Mouse (Mus musculus): ENCODE data around the gene Dynll1. TPM values are rescaled to one million over a fixed set of nuclear protein-coding genes. Genes with fewer than 3 reads are reported as not detected.

Gene Dynll1
- 1,196 and 1,415 TPM in 2 replicates for polyA plus RNA-seq (2015; fragmentation: Nextera tagmentation; extraction: Ambion mirVana)

- H3K27ac ChIP-seq (replicated peaks), result peak within 1 kb of the TSS; percentile 92
- peak within 1 kb of the TSS; percentile 86 for H3K4me2 ChIP-seq
- peak within 1 kb of the TSS; percentile 90 for H3K9ac ChIP-seq
- H3K9me3 ChIP-seq, result no peaks in the 10 kb centered on the region
- H3K4me1 ChIP-seq, result peaks cover 39% of the 10 kb centered on the region
- ATAC-seq (ENCODE audit: extremely low read depth, insufficient number of reproducible peaks, low FRiP score, low TSS enrichment), result peak; percentile 96
- no peaks in the 10 kb centered on the region for H3K27me3 ChIP-seq (replicated peaks)
- H3K4me3 ChIP-seq, result peak within 1 kb of the TSS; percentile 73
- WGBS, result under 1% methylated on average over 64 of the region's 66 CpGs
- peaks cover 35% of the 10 kb centered on the region for H3K36me3 ChIP-seq
Measured at GRCm38 (mm10) chr5:115300792-115301614, at the start of gene Dynll1. Gene Dynll1 (minus strand): TSS chr5:115300999.

GRCm38 (mm10) chr5:115349225-115349555 lies 48.4 kb upstream of the Dynll1 start:
- Histone ChIP-seq H3K9ac (peak overlapping the region; percentile 86), H3K4me1 (peaks cover 25% of the 10 kb centered on the region), H3K9me3 (no peaks in the 10 kb centered on the region; the same call in 1 of the 2 replicates), H3K27ac (replicated peaks) (peak overlapping the region; percentile 83), H3K36me3 (peaks cover 31% of the 10 kb centered on the region), H3K4me2 (peak overlapping the region; percentile 88), H3K27me3 (replicated peaks) (no peaks in the 10 kb centered on the region), H3K4me3 (peak overlapping the region; percentile 83)
- ATAC-seq (ENCODE audit: extremely low read depth, insufficient number of reproducible peaks, low FRiP score, low TSS enrichment), result no peak
- WGBS, result under 1% methylated on average over 18 of the region's 18 CpGs

- Histone ChIP-seq H3K9me3 (no peaks in the 10 kb centered on the region; the same call in 1 of the 2 replicates), H3K4me3 (peak within 1 kb of the TSS; percentile 83), H3K4me1 (peaks cover 25% of the 10 kb centered on the region), H3K9ac (peak within 1 kb of the TSS; percentile 94), H3K27ac (replicated peaks) (peak within 1 kb of the TSS; percentile 83), H3K36me3 (peaks cover 36% of the 10 kb centered on the region), H3K27me3 (replicated peaks) (no peaks in the 10 kb centered on the region), H3K4me2 (peak within 1 kb of the TSS; percentile 90)
- under 1% methylated on average over 74 of the region's 74 CpGs for whole genome bisulfite sequencing
- ATAC-seq (ENCODE audit: extremely low read depth, insufficient number of reproducible peaks, low FRiP score, low TSS enrichment), result peak; percentile 92
Measured at GRCm38 (mm10) chr5:115348546-115349224, 47.9 kb upstream of the Dynll1 start, which contains the start of gene Cox6a1. Gene Cox6a1 (minus strand): TSS chr5:115348981.

GRCm38 (mm10) chr5:115347564-115347963 lies 46.8 kb upstream of the Dynll1 start:
- H3K9ac ChIP-seq, result peak overlapping the region; percentile 94
- H3K36me3 ChIP-seq, result peaks cover 47% of the 10 kb centered on the region
- no peaks in the 10 kb centered on the region; the same call in 1 of the 2 replicates for H3K9me3 ChIP-seq
- peaks cover 27% of the 10 kb centered on the region for H3K4me1 ChIP-seq
- H3K4me3 ChIP-seq, result peak overlapping the region; percentile 83
- H3K4me2 ChIP-seq, result peak overlapping the region; percentile 90
- peak overlapping the region; percentile 73; the same call in 1 of the 2 replicates for H3K27ac ChIP-seq (replicated peaks)
- WGBS, result under 1% methylated on average over 5 of the region's 5 CpGs
- ATAC-seq (ENCODE audit: extremely low read depth, insufficient number of reproducible peaks, low FRiP score, low TSS enrichment), result no peak
- H3K27me3 ChIP-seq (replicated peaks), result no peaks in the 10 kb centered on the region

GRCm38 (mm10) chr5:115341314-115342165 lies 40.7 kb upstream of the Dynll1 start:
- H3K27ac ChIP-seq (replicated peaks), result peak overlapping the region; percentile 82
- peak; percentile 22; the same call in 1 of the 2 replicates for ATAC-seq (ENCODE audit: extremely low read depth, insufficient number of reproducible peaks, low FRiP score, low TSS enrichment)
- peak overlapping the region; percentile 94 for H3K4me3 ChIP-seq
- H3K4me1 ChIP-seq, result peaks cover 30% of the 10 kb centered on the region
- peaks cover 53% of the 10 kb centered on the region for H3K36me3 ChIP-seq
- H3K4me2 ChIP-seq, result peak overlapping the region; percentile 75
- H3K27me3 ChIP-seq (replicated peaks), result no peaks in the 10 kb centered on the region
- H3K9ac ChIP-seq, result peak overlapping the region; percentile 92
- no peaks in the 10 kb centered on the region for H3K9me3 ChIP-seq
- 10% methylated on average over 36 of the region's 36 CpGs for WGBS

- H3K36me3 ChIP-seq, result peaks cover 53% of the 10 kb centered on the region
- H3K27ac ChIP-seq (replicated peaks), result peak within 1 kb of the TSS; percentile 82
- H3K27me3 ChIP-seq (replicated peaks), result no peaks in the 10 kb centered on the region
- H3K9ac ChIP-seq, result peak within 1 kb of the TSS; percentile 92
- H3K4me2 ChIP-seq, result peak within 1 kb of the TSS; percentile 75
- WGBS, result under 1% methylated on average over 62 of the region's 62 CpGs
- peak within 1 kb of the TSS; percentile 94 for H3K4me3 ChIP-seq
- peaks cover 25% of the 10 kb centered on the region for H3K4me1 ChIP-seq
- no peaks in the 10 kb centered on the region for H3K9me3 ChIP-seq
- peak; percentile 84 for ATAC-seq (ENCODE audit: extremely low read depth, insufficient number of reproducible peaks, low FRiP score, low TSS enrichment)
Measured at GRCm38 (mm10) chr5:115340577-115341313, 39.9 kb upstream of the Dynll1 start, which contains the start of the genes Gatc and Triap1. Gene Gatc (minus strand): TSS chr5:115341178. Gene Triap1 (plus strand): TSS chr5:115341225.

- H3K36me3 ChIP-seq, result peaks cover 53% of the 10 kb centered on the region
- WGBS, result 21% methylated on average over 7 of the region's 7 CpGs
Measured at GRCm38 (mm10) chr5:115340007-115340406, 39.2 kb upstream of the Dynll1 start.

GRCm38 (mm10) chr5:115333626-115334025 lies 32.8 kb upstream of the Dynll1 start:
- no peak for ATAC-seq (ENCODE audit: extremely low read depth, insufficient number of reproducible peaks, low FRiP score, low TSS enrichment)
- peaks cover 83% of the 10 kb centered on the region for H3K36me3 ChIP-seq

More at GRCm38 (mm10) chr5:115340007-115340406, 39.2 kb upstream of the Dynll1 start:
- no peak for ATAC-seq (ENCODE audit: extremely low read depth, insufficient number of reproducible peaks, low FRiP score, low TSS enrichment)
- H3K4me2 ChIP-seq, result peak overlapping the region; percentile 75
- H3K9me3 ChIP-seq, result no peaks in the 10 kb centered on the region
- peak overlapping the region; percentile 94 for H3K4me3 ChIP-seq
- H3K4me1 ChIP-seq, result peaks cover 25% of the 10 kb centered on the region
- no peak overlapping the region for H3K27ac ChIP-seq (replicated peaks)
- peak overlapping the region; percentile 92 for H3K9ac ChIP-seq
- no peaks in the 10 kb centered on the region for H3K27me3 ChIP-seq (replicated peaks)

GRCm38 (mm10) chr5:115330955-115331354 lies 30.2 kb upstream of the Dynll1 start:
- H3K27ac ChIP-seq (replicated peaks), result peak overlapping the region; percentile 54; the same call in 1 of the 2 replicates
- 65% methylated on average over 9 of the region's 9 CpGs for WGBS
- peaks cover 61% of the 10 kb centered on the region for H3K4me1 ChIP-seq
- H3K4me3 ChIP-seq, result 0 out of 2 replicates have a peak overlapping the region, but pooled peaks have one; percentile 1
- no peak for ATAC-seq (ENCODE audit: extremely low read depth, insufficient number of reproducible peaks, low FRiP score, low TSS enrichment)
- H3K9me3 ChIP-seq, result no peaks in the 10 kb centered on the region
- H3K9ac ChIP-seq, result no peak overlapping the region; the same call in 1 of the 2 replicates
- H3K4me2 ChIP-seq, result 0 out of 2 replicates have a peak overlapping the region, but pooled peaks have one; percentile 13
- H3K27me3 ChIP-seq (replicated peaks), result no peaks in the 10 kb centered on the region
- H3K36me3 ChIP-seq, result peaks cover 68% of the 10 kb centered on the region

More at GRCm38 (mm10) chr5:115333626-115334025, 32.8 kb upstream of the Dynll1 start:
- WGBS, result 44% methylated on average over 3 of the region's 3 CpGs
- Histone ChIP-seq H3K4me2 (0 out of 2 replicates have a peak overlapping the region, but pooled peaks have one; percentile 0), H3K27ac (replicated peaks) (peak overlapping the region; percentile 46), H3K27me3 (replicated peaks) (no peaks in the 10 kb centered on the region), H3K9ac (0 out of 2 replicates have a peak overlapping the region, but pooled peaks have one; percentile 13), H3K9me3 (no peaks in the 10 kb centered on the region), H3K4me3 (no peak overlapping the region), H3K4me1 (peaks cover 50% of the 10 kb centered on the region)

All from heart, embryonic 13.5 days (tissue).